Mouse (Mus musculus): ENCODE data around the gene Stub1. TPM values are rescaled to one million over a fixed set of nuclear protein-coding genes. Genes with fewer than 3 reads are reported as not detected.

The Stub1 gene
- polyA plus RNA-seq, 1 experiment from 2014 or later, result 298 TPM

GRCm38 (mm10) chr17:25830200-25830753 is 2.9 kb downstream of the Stub1 start:
- Histone ChIP-seq H3K27me3 (ENCODE audit: control insufficient read depth, insufficient read depth, low read length) (no peaks in the 10 kb centered on the region), H3K4me3 (ENCODE audit: control insufficient read depth in 1 of 2, insufficient read depth in 1 of 2, low read depth in 1 of 2, low read length in 2 of 2) (no peak overlapping the region), H3K36me3 (ENCODE audit: control insufficient read depth, insufficient read depth, low read length) (peaks cover 56% of the 10 kb centered on the region), H3K4me1 (ENCODE audit: control insufficient read depth in 2 of 2, insufficient read depth in 2 of 2, low read length in 2 of 2) (peaks cover 22 to 43% of the 10 kb centered on the region in 2 experiments), H3K9ac (ENCODE audit: low read length) (no peak overlapping the region; the same call in 1 of the 2 replicates), H3K27ac (replicated peaks in 1 of 2; ENCODE audit: control insufficient read depth in 1 of 2, insufficient read depth in 1 of 2, low read depth in 2 of 2, low read length in 2 of 2) (no peak overlapping the region), H3K9me3 (ENCODE audit: control insufficient read depth, low read length) (no peaks in the 10 kb centered on the region), H3K4me2 (ENCODE audit: low read length) (peak overlapping the region; percentile 70; the same call in 1 of the 2 replicates)
- 78% methylated on average over 4 of the region's 4 CpGs for WGBS
- no peak for ATAC-seq (ENCODE audit: insufficient number of reproducible peaks, insufficient read depth, low FRiP score, low read depth)

- H3K4me2 ChIP-seq (ENCODE audit: low read length), result peak overlapping the region; percentile 70
- ATAC-seq (ENCODE audit: insufficient number of reproducible peaks, insufficient read depth, low FRiP score, low read depth), result no peak
- H3K4me1 ChIP-seq (ENCODE audit: control insufficient read depth in 2 of 2, insufficient read depth in 2 of 2, low read length in 2 of 2), result peaks cover 18 to 38% of the 10 kb centered on the region in 2 experiments
- peak overlapping the region; percentile 77 for H3K9ac ChIP-seq (ENCODE audit: low read length)
- peaks cover 49% of the 10 kb centered on the region for H3K36me3 ChIP-seq (ENCODE audit: control insufficient read depth, insufficient read depth, low read length)
- WGBS, result 35% methylated on average over 8 of the region's 8 CpGs
- peak overlapping the region; percentile 75 to 85; a peak in 3 of 4 replicates for H3K27ac ChIP-seq (replicated peaks in 1 of 2; ENCODE audit: control insufficient read depth in 1 of 2, insufficient read depth in 1 of 2, low read depth in 2 of 2, low read length in 2 of 2)
- no peaks in the 10 kb centered on the region for H3K27me3 ChIP-seq (ENCODE audit: control insufficient read depth, insufficient read depth, low read length)
- no peaks in the 10 kb centered on the region for H3K9me3 ChIP-seq (ENCODE audit: control insufficient read depth, low read length)
- H3K4me3 ChIP-seq (ENCODE audit: control insufficient read depth in 1 of 2, insufficient read depth in 1 of 2, low read depth in 1 of 2, low read length in 2 of 2), result peak overlapping the region; percentile 54 to 72
Measured at GRCm38 (mm10) chr17:25829558-25830017, 3.6 kb downstream of the Stub1 start.

GRCm38 (mm10) chr17:25828712-25829557 is 4.3 kb downstream of the Stub1 start, which contains the start of gene Jmjd8:
Jmjd8 (plus strand) TSS chr17:25828867.
- peak within 1 kb of the TSS; percentile 75 to 85 for H3K27ac ChIP-seq (replicated peaks in 1 of 2; ENCODE audit: control insufficient read depth in 1 of 2, insufficient read depth in 1 of 2, low read depth in 2 of 2, low read length in 2 of 2)
- peaks cover 48% of the 10 kb centered on the region for H3K36me3 ChIP-seq (ENCODE audit: control insufficient read depth, insufficient read depth, low read length)
- peak within 1 kb of the TSS; percentile 54 to 72 for H3K4me3 ChIP-seq (ENCODE audit: control insufficient read depth in 1 of 2, insufficient read depth in 1 of 2, low read depth in 1 of 2, low read length in 2 of 2)
- no peaks in the 10 kb centered on the region for H3K27me3 ChIP-seq (ENCODE audit: control insufficient read depth, insufficient read depth, low read length)
- peak within 1 kb of the TSS; percentile 70 for H3K4me2 ChIP-seq (ENCODE audit: low read length)
- 1% methylated on average over 32 of the region's 32 CpGs for WGBS
- peak within 1 kb of the TSS; percentile 77 for H3K9ac ChIP-seq (ENCODE audit: low read length)
- no peaks in the 10 kb centered on the region for H3K9me3 ChIP-seq (ENCODE audit: control insufficient read depth, low read length)
- ATAC-seq (ENCODE audit: insufficient number of reproducible peaks, insufficient read depth, low FRiP score, low read depth), result no peak
- peaks cover 24 to 38% of the 10 kb centered on the region in 2 experiments for H3K4me1 ChIP-seq (ENCODE audit: control insufficient read depth in 2 of 2, insufficient read depth in 2 of 2, low read length in 2 of 2)

- WGBS, result 85% methylated on average over 8 of the region's 8 CpGs
- Histone ChIP-seq H3K27ac (replicated peaks in 1 of 2; ENCODE audit: control insufficient read depth in 1 of 2, insufficient read depth in 1 of 2, low read depth in 2 of 2, low read length in 2 of 2) (peak overlapping the region; percentile 75 to 85; a peak in 3 of 4 replicates), H3K9ac (ENCODE audit: low read length) (peak overlapping the region; percentile 77), H3K4me3 (ENCODE audit: control insufficient read depth in 1 of 2, insufficient read depth in 1 of 2, low read depth in 1 of 2, low read length in 2 of 2) (peak overlapping the region; percentile 54 to 72), H3K9me3 (ENCODE audit: control insufficient read depth, low read length) (no peaks in the 10 kb centered on the region), H3K4me2 (ENCODE audit: low read length) (peak overlapping the region; percentile 70), H3K36me3 (ENCODE audit: control insufficient read depth, insufficient read depth, low read length) (peaks cover 48% of the 10 kb centered on the region), H3K27me3 (ENCODE audit: control insufficient read depth, insufficient read depth, low read length) (no peaks in the 10 kb centered on the region), H3K4me1 (ENCODE audit: control insufficient read depth in 2 of 2, insufficient read depth in 2 of 2, low read length in 2 of 2) (peaks cover 26 to 41% of the 10 kb centered on the region in 2 experiments)
- ATAC-seq (ENCODE audit: insufficient number of reproducible peaks, insufficient read depth, low FRiP score, low read depth), result no peak
Measured at GRCm38 (mm10) chr17:25828223-25828594, 5.0 kb downstream of the Stub1 start.

GRCm38 (mm10) chr17:25827546-25828222 is 5.5 kb downstream of the Stub1 start:
- no peak overlapping the region for H3K9ac ChIP-seq (ENCODE audit: low read length)
- H3K4me1 ChIP-seq (ENCODE audit: control insufficient read depth in 2 of 2, insufficient read depth in 2 of 2, low read length in 2 of 2), result peaks cover 26 to 41% of the 10 kb centered on the region in 2 experiments
- peaks cover 48% of the 10 kb centered on the region for H3K36me3 ChIP-seq (ENCODE audit: control insufficient read depth, insufficient read depth, low read length)
- H3K4me2 ChIP-seq (ENCODE audit: low read length), result no peak overlapping the region
- H3K27me3 ChIP-seq (ENCODE audit: control insufficient read depth, insufficient read depth, low read length), result peaks cover under 1% of the 10 kb centered on the region; the same call in 1 of the 2 replicates
- H3K4me3 ChIP-seq (ENCODE audit: control insufficient read depth in 1 of 2, insufficient read depth in 1 of 2, low read depth in 1 of 2, low read length in 2 of 2), result no peak overlapping the region
- no peaks in the 10 kb centered on the region for H3K9me3 ChIP-seq (ENCODE audit: control insufficient read depth, low read length)
- no peak for ATAC-seq (ENCODE audit: insufficient number of reproducible peaks, insufficient read depth, low FRiP score, low read depth)
- H3K27ac ChIP-seq (replicated peaks in 1 of 2; ENCODE audit: control insufficient read depth in 1 of 2, insufficient read depth in 1 of 2, low read depth in 2 of 2, low read length in 2 of 2), result no peak overlapping the region
- 91% methylated on average over 22 of the region's 22 CpGs for WGBS

- H3K9me3 ChIP-seq (ENCODE audit: control insufficient read depth, low read length), result no peaks in the 10 kb centered on the region
- no peak overlapping the region for H3K9ac ChIP-seq (ENCODE audit: low read length)
- peaks cover 7% of the 10 kb centered on the region for H3K27me3 ChIP-seq (ENCODE audit: control insufficient read depth, insufficient read depth, low read length)
- no peak for ATAC-seq (ENCODE audit: insufficient number of reproducible peaks, insufficient read depth, low FRiP score, low read depth)
- H3K4me2 ChIP-seq (ENCODE audit: low read length), result no peak overlapping the region
- no peak overlapping the region for H3K27ac ChIP-seq (replicated peaks in 1 of 2; ENCODE audit: control insufficient read depth in 1 of 2, insufficient read depth in 1 of 2, low read depth in 2 of 2, low read length in 2 of 2)
- H3K36me3 ChIP-seq (ENCODE audit: control insufficient read depth, insufficient read depth, low read length), result peaks cover 48% of the 10 kb centered on the region
- H3K4me1 ChIP-seq (ENCODE audit: control insufficient read depth in 2 of 2, insufficient read depth in 2 of 2, low read length in 2 of 2), result peaks cover 26 to 40% of the 10 kb centered on the region in 2 experiments
- 89% methylated on average over 13 of the region's 13 CpGs for WGBS
- no peak overlapping the region for H3K4me3 ChIP-seq (ENCODE audit: control insufficient read depth in 1 of 2, insufficient read depth in 1 of 2, low read depth in 1 of 2, low read length in 2 of 2)
Measured at GRCm38 (mm10) chr17:25827011-25827410, 6.2 kb downstream of the Stub1 start.

GRCm38 (mm10) chr17:25825984-25826570 is 7.1 kb downstream of the Stub1 start:
- no peak for ATAC-seq (ENCODE audit: insufficient number of reproducible peaks, insufficient read depth, low FRiP score, low read depth)
- Histone ChIP-seq H3K27ac (replicated peaks in 1 of 2; ENCODE audit: control insufficient read depth in 1 of 2, insufficient read depth in 1 of 2, low read depth in 2 of 2, low read length in 2 of 2) (no peak overlapping the region), H3K9me3 (ENCODE audit: control insufficient read depth, low read length) (no peaks in the 10 kb centered on the region), H3K9ac (ENCODE audit: low read length) (no peak overlapping the region), H3K36me3 (ENCODE audit: control insufficient read depth, insufficient read depth, low read length) (peaks cover 40% of the 10 kb centered on the region), H3K4me1 (ENCODE audit: control insufficient read depth in 2 of 2, insufficient read depth in 2 of 2, low read length in 2 of 2) (peaks cover 19 to 30% of the 10 kb centered on the region in 2 experiments), H3K4me2 (ENCODE audit: low read length) (no peak overlapping the region), H3K27me3 (ENCODE audit: control insufficient read depth, insufficient read depth, low read length) (peaks cover 15% of the 10 kb centered on the region), H3K4me3 (ENCODE audit: control insufficient read depth in 1 of 2, insufficient read depth in 1 of 2, low read depth in 1 of 2, low read length in 2 of 2) (no peak overlapping the region)
- 92% methylated on average over 27 of the region's 27 CpGs for WGBS

Measured in heart, embryonic 14.5 days (tissue).